Mouse (Mus musculus) MEL (cell line): ENCODE measurements around the gene Cd247. TPM values are rescaled to one million over a fixed set of nuclear protein-coding genes. Genes with fewer than 3 reads are reported as not detected.

ENCODE experiments used
- DNase-seq: peaks from one replicate; pipeline ENCODE4 v3.0.0; 2011; ENCODE audit warnings: low read depth, low spot score
- H3K27ac ChIP-seq: 2 replicates; pipeline ENCODE4 v1.5.1; 2012; ENCODE audit warnings: low read depth, mild to moderate bottlenecking, control low read depth, low read length, moderate library complexity; ENCODE audit not compliant: control insufficient read depth
- H3K27me3 ChIP-seq, 2 experiments: fragments of 150-350 bp in 1 of 2; sonication (generic) in 1 of 2; 2 replicates each; pipeline ENCODE4 v1.6.1; 2012; ENCODE audit warnings: low read length in 2 of 2, mild to moderate bottlenecking in 2 of 2, improper control_type of control experiment in 1 of 2, moderate library complexity in 1 of 2; ENCODE audit not compliant: insufficient read depth in 2 of 2, control insufficient read depth in 1 of 2
- H3K36me3 ChIP-seq, 2 experiments: 2 replicates each; pipeline ENCODE4 v1.6.1; 2012 to 2014; ENCODE audit warnings: low read length in 2 of 2, improper control_type of control experiment in 1 of 2, inconsistent platforms in 1 of 2, mild to moderate bottlenecking in 1 of 2; ENCODE audit not compliant: insufficient read depth in 2 of 2, control insufficient read depth in 1 of 2
- H3K4me1 ChIP-seq, 2 experiments: fragments of 150-350 bp in 1 of 2; sonication (generic) in 1 of 2; 2 replicates each; pipeline ENCODE4 v1.6.1; 2012; ENCODE audit warnings: low read length in 2 of 2, improper control_type of control experiment in 1 of 2, mild to moderate bottlenecking in 1 of 2; ENCODE audit not compliant: insufficient read depth in 2 of 2, control insufficient read depth in 1 of 2
- H3K4me3 ChIP-seq, 2 experiments: fragments of 150-350 bp in 1 of 2; sonication (generic) in 1 of 2; 2 replicates each; pipeline ENCODE4 v1.5.1; 2012; ENCODE audit warnings: low read depth in 2 of 2, low read length in 2 of 2, mild to moderate bottlenecking in 2 of 2, moderate library complexity in 2 of 2, control low read depth in 1 of 2, improper control_type of control experiment in 1 of 2; ENCODE audit not compliant: control insufficient read depth in 1 of 2, insufficient read depth in 1 of 2
- H3K79me2 ChIP-seq: 2 replicates; pipeline ENCODE4 v1.6.1; 2012; ENCODE audit warnings: mild to moderate bottlenecking, low read length, moderate library complexity; ENCODE audit not compliant: control insufficient read depth, poor library complexity, insufficient read depth
- H3K9ac ChIP-seq: 2 replicates; pipeline ENCODE4 v1.6.1; 2012; ENCODE audit warnings: low read depth, mild to moderate bottlenecking, control low read depth, low read length, moderate library complexity; ENCODE audit not compliant: control insufficient read depth, poor library complexity, severe bottlenecking
- H3K9me3 ChIP-seq: fragments of 150-350 bp; sonication (generic); replicated peaks from 2 replicates; pipeline ENCODE4 v1.6.1; 2012; ENCODE audit warnings: mild to moderate bottlenecking, low read length, improper control_type of control experiment, moderate library complexity; ENCODE audit not compliant: insufficient read depth
- CHD2 ChIP-seq: IDR thresholded peaks from 2 replicates; pipeline ENCODE4 v1.6.1; 2011; ENCODE audit warnings: low read length, improper control_type of control experiment
- E2F4 ChIP-seq: IDR thresholded peaks from 2 replicates; pipeline ENCODE4 v1.6.1; 2011; ENCODE audit warnings: low read depth, low read length, improper control_type of control experiment, borderline replicate concordance
- ELF1 ChIP-seq: IDR thresholded peaks from 2 replicates; pipeline ENCODE4 v1.6.1; 2014; ENCODE audit warnings: low read depth, mild to moderate bottlenecking, inconsistent platforms, low read length, improper control_type of control experiment, moderate library complexity
- EP300 ChIP-seq, 2 experiments: IDR thresholded peaks; 2 replicates each; pipeline ENCODE4 v1.6.1; 2011; ENCODE audit warnings: improper control_type of control experiment in 2 of 2, low read length in 2 of 2, low read depth in 1 of 2, mild to moderate bottlenecking in 1 of 2
- ETS1 ChIP-seq: IDR thresholded peaks from 2 replicates; pipeline ENCODE4 v1.6.1; 2012; ENCODE audit warnings: low read depth, mild to moderate bottlenecking, inconsistent platforms, low read length, improper control_type of control experiment, moderate library complexity
- GABPA ChIP-seq: IDR thresholded peaks from 2 replicates; pipeline ENCODE4 v1.6.1; 2012; ENCODE audit warnings: low read depth, mild to moderate bottlenecking, inconsistent platforms, low read length, improper control_type of control experiment, moderate library complexity
- GATA1 ChIP-seq: IDR thresholded peaks from 2 replicates; pipeline ENCODE4 v1.6.1; 2011; ENCODE audit warnings: low read depth, low read length, improper control_type of control experiment
- HCFC1 ChIP-seq: IDR thresholded peaks from 2 replicates; pipeline ENCODE4 v1.6.1; 2012; ENCODE audit warnings: low read depth, mild to moderate bottlenecking, inconsistent platforms, low read length, improper control_type of control experiment, moderate library complexity
- JUND ChIP-seq: IDR thresholded peaks from 2 replicates; pipeline ENCODE4 v1.6.1; 2011; ENCODE audit warnings: low read depth, mild to moderate bottlenecking, improper control_type of control experiment, low read length
- KAT2A ChIP-seq: conservative IDR thresholded peaks from 2 replicates; pipeline ENCODE4 v1.6.1; 2012; ENCODE audit warnings: low read depth, low read length, improper control_type of control experiment, inconsistent platforms
- MAFK ChIP-seq: IDR thresholded peaks from 2 replicates; pipeline ENCODE4 v1.6.1; 2011; ENCODE audit warnings: low read depth, mild to moderate bottlenecking, low read length, improper control_type of control experiment, borderline replicate concordance
- MAX ChIP-seq: IDR thresholded peaks from 2 replicates; pipeline ENCODE4 v1.6.1; 2011; ENCODE audit warnings: low read length, improper control_type of control experiment
- MXI1 ChIP-seq: IDR thresholded peaks from 2 replicates; pipeline ENCODE4 v1.6.1; 2011; ENCODE audit warnings: mild to moderate bottlenecking, low read depth, low read length, improper control_type of control experiment
- MYB ChIP-seq: IDR thresholded peaks from 2 replicates; pipeline ENCODE4 v1.6.1; 2011; ENCODE audit warnings: mild to moderate bottlenecking, low read depth, low read length, improper control_type of control experiment
- MYC ChIP-seq: IDR thresholded peaks from 2 replicates; pipeline ENCODE4 v1.6.1; 2011; ENCODE audit warnings: low read depth, mild to moderate bottlenecking, low read length, improper control_type of control experiment, moderate library complexity
- NRF1 ChIP-seq: IDR thresholded peaks from 2 replicates; pipeline ENCODE4 v1.6.1; 2014; ENCODE audit warnings: low read depth, mild to moderate bottlenecking, inconsistent platforms, low read length, improper control_type of control experiment, moderate library complexity; ENCODE audit not compliant: poor library complexity, insufficient read depth, severe bottlenecking
- POLR2A ChIP-seq, 2 experiments: IDR thresholded peaks; 2 replicates each; pipeline ENCODE4 v1.6.1; 2011 to 2012; ENCODE audit warnings: low read length in 2 of 2, mild to moderate bottlenecking in 2 of 2, control low read depth in 1 of 2, improper control_type of control experiment in 1 of 2, low read depth in 1 of 2, moderate library complexity in 1 of 2; ENCODE audit not compliant: control insufficient read depth in 1 of 2, insufficient read depth in 1 of 2, poor library complexity in 1 of 2
- POLR2AphosphoS2 ChIP-seq: IDR thresholded peaks from 2 replicates; pipeline ENCODE4 v1.6.1; 2011; ENCODE audit warnings: low read length, improper control_type of control experiment
- RAD21 ChIP-seq: IDR thresholded peaks from 2 replicates; pipeline ENCODE4 v1.6.1; 2011; ENCODE audit warnings: mild to moderate bottlenecking, low read depth, low read length, improper control_type of control experiment
- SMC3 ChIP-seq: IDR thresholded peaks from 2 replicates; pipeline ENCODE4 v1.6.1; 2011; ENCODE audit warnings: low read depth, low read length, improper control_type of control experiment
- TAL1 ChIP-seq: IDR thresholded peaks from 2 replicates; pipeline ENCODE4 v1.6.1; 2012; ENCODE audit warnings: mild to moderate bottlenecking, inconsistent platforms, low read length, moderate library complexity, mixed read lengths
- TBP ChIP-seq: IDR thresholded peaks from 2 replicates; pipeline ENCODE4 v1.8.0; 2011; ENCODE audit warnings: low read depth, low read length, improper control_type of control experiment
- TCF12 ChIP-seq: IDR thresholded peaks from 2 replicates; pipeline ENCODE4 v1.6.1; 2014; ENCODE audit warnings: low read depth, mild to moderate bottlenecking, inconsistent platforms, low read length, improper control_type of control experiment, moderate library complexity
- ZC3H11A ChIP-seq: IDR thresholded peaks from 2 replicates; pipeline ENCODE4 v1.6.1; 2012; ENCODE audit warnings: low read depth, mild to moderate bottlenecking, inconsistent platforms, low read length, improper control_type of control experiment
- ZMIZ1 ChIP-seq: IDR thresholded peaks from 2 replicates; pipeline ENCODE4 v1.6.1; 2012; ENCODE audit warnings: low read depth, mild to moderate bottlenecking, inconsistent platforms, low read length, improper control_type of control experiment, moderate library complexity
- ZNF384 ChIP-seq: IDR thresholded peaks from 2 replicates; pipeline ENCODE4 v1.6.1; 2012; ENCODE audit warnings: low read depth, mild to moderate bottlenecking, inconsistent platforms, low read length, improper control_type of control experiment
- polyA plus RNA-seq, 2 experiments: library from polyadenylated mRNA; stranded (reverse) in 1 of 2; unstranded in 1 of 2; fragments of >175 nt in 1 of 2; fragments of >200 nt in 1 of 2; gene quantifications; 2 replicates each; pipeline versions ENCODE4 v1.2.1 to v1.2.4; 2012; ENCODE audit warnings: low replicate concordance in 2 of 2, low read depth in 1 of 2; ENCODE audit not compliant: insufficient read length in 2 of 2, insufficient read depth in 1 of 2, missing spikeins in 1 of 2
- total RNA-seq: library from RNA; depleted of rRNA; stranded (reverse); fragments of 300-350 nt; gene quantifications from 2 replicates; pipeline ENCODE4 v1.2.3, GENCODE M21; 2012

The Cd247 gene
- total and polyA plus RNA-seq, 3 experiments = 1.3 to 1.7 TPM; not detected in 1

- Histone ChIP-seq H3K79me2 (no peaks in the 10 kb centered on the region), H3K36me3 (no peaks in the 10 kb centered on the region), H3K27ac (no peak overlapping the region), H3K9me3 (no peaks in the 10 kb centered on the region), H3K27me3 (no peaks in the 10 kb centered on the region; a peak in 1 of 4 replicates), H3K4me1 (no peaks in the 10 kb centered on the region), H3K9ac (no peak overlapping the region), H3K4me3 (no peak overlapping the region)
- DNase-seq = no peak
- no peak for TF ChIP-seq SMC3
- TF ChIP-seq EP300 (IDR thresholded peaks at IDR 0.05; ENCODE audit: low read depth in 1 of 2, low read length in 2 of 2) = no peak
- no peak for TF ChIP-seq GABPA
- no peak for TF ChIP-seq ZMIZ1
- TF ChIP-seq RAD21 = no peak
- no peak for TF ChIP-seq POLR2A (IDR thresholded peaks at IDR 0.05; ENCODE audit: control insufficient read depth in 1 of 2, insufficient read depth in 1 of 2, low read depth in 1 of 2, low read length in 2 of 2, poor library complexity in 1 of 2)
Measured at GRCm38 (mm10) chr1:165804133-165804532, 15.7 kb downstream of the Cd247 start.

GRCm38 (mm10) chr1:165810633-165811032, 22.2 kb downstream of the Cd247 start:
- no peaks in the 10 kb centered on the region for H3K27me3 ChIP-seq
- no peaks in the 10 kb centered on the region for H3K9me3 ChIP-seq
- no peak overlapping the region for H3K9ac ChIP-seq
- H3K4me1 ChIP-seq = peaks cover 0 to 14% of the 10 kb centered on the region in 2 experiments; a peak in 2 of 4 replicates
- peaks cover 0 to 11% of the 10 kb centered on the region in 2 experiments; a peak in 2 of 4 replicates for H3K36me3 ChIP-seq
- no peak overlapping the region for H3K27ac ChIP-seq
- TF ChIP-seq ZNF384 (no peak), POLR2AphosphoS2 (no peak), HCFC1 (no peak), EP300 (IDR thresholded peaks at IDR 0.05; ENCODE audit: low read depth in 1 of 2, low read length in 2 of 2) (no peak), JUND (no peak), SMC3 (no peak), TCF12 (no peak)
- TF ChIP-seq, all 39 proteins: peak for 0
- Histone ChIP-seq H3K79me2 (no peaks in the 10 kb centered on the region), H3K4me3 (no peak overlapping the region)
- DNase-seq = no peak

GRCm38 (mm10) chr1:165811170-165811569, 22.7 kb downstream of the Cd247 start:
- peaks cover 0 to 14% of the 10 kb centered on the region in 2 experiments; a peak in 2 of 4 replicates for H3K4me1 ChIP-seq
- no peaks in the 10 kb centered on the region for H3K79me2 ChIP-seq
- peak; percentile 79 for DNase-seq
- no peak overlapping the region for H3K9ac ChIP-seq
- H3K9me3 ChIP-seq = no peaks in the 10 kb centered on the region
- no peaks in the 10 kb centered on the region for H3K27me3 ChIP-seq
- H3K27ac ChIP-seq = no peak overlapping the region
- peaks cover 0 to 11% of the 10 kb centered on the region in 2 experiments; a peak in 2 of 4 replicates for H3K36me3 ChIP-seq
- H3K4me3 ChIP-seq = no peak overlapping the region
- TF ChIP-seq ZMIZ1 = no peak
- TF ChIP-seq TCF12 = peak; percentile 55
- peak; percentile 63; the same call in 1 of the 2 replicates for TF ChIP-seq ETS1
- TF ChIP-seq EP300 (IDR thresholded peaks at IDR 0.05; ENCODE audit: low read depth in 1 of 2, low read length in 2 of 2) = peak in 1 of 2 experiments; percentile 70; a peak in 3 of 4 replicates
- no peak for TF ChIP-seq ELF1
- TF ChIP-seq MAFK = no peak
- no peak for TF ChIP-seq CHD2
- no peak for TF ChIP-seq RAD21
- TF ChIP-seq MYB = peak; percentile 29; the same call in 1 of the 2 replicates
- no peak for TF ChIP-seq MAX
- TF ChIP-seq GATA1 = peak; percentile 44; the same call in 1 of the 2 replicates
- TF ChIP-seq TBP = no peak
- no peak for TF ChIP-seq ZC3H11A
- no peak for TF ChIP-seq POLR2A (IDR thresholded peaks at IDR 0.05; ENCODE audit: control insufficient read depth in 1 of 2, insufficient read depth in 1 of 2, low read depth in 1 of 2, low read length in 2 of 2, poor library complexity in 1 of 2)
- TF ChIP-seq NRF1 = peak; percentile 65
- peak; percentile 54 for TF ChIP-seq TAL1
- TF ChIP-seq HCFC1 = no peak
- no peak for TF ChIP-seq E2F4
- no peak for TF ChIP-seq MXI1
- TF ChIP-seq KAT2A = no peak
- no peak for TF ChIP-seq MYC
